Mouse (Mus musculus) inflammation-experienced regulatory T-cells, adult 6 months (primary cell): ENCODE data around the gene Tceanc2. TPM values are rescaled to one million over a fixed set of nuclear protein-coding genes. Genes with fewer than 3 reads are reported as not detected.

ENCODE experiments used
- polyA plus RNA-seq, 3 experiments: library from polyadenylated mRNA; unstranded; fragments of 100-300 nt; shearing (Covaris generic); gene quantifications; one replicate each; pipeline ENCODE4 v1.2.1; 2017

Gene Tceanc2
- polyA plus RNA-seq, 3 experiments from 2014 or later: 13.6 to 25.2 (median 13.7) TPM

Other genes with a start within 250 kb of the Tceanc2 start
- gene Mrpl37, start 112.2 kb downstream of the Tceanc2 start, polyA plus RNA-seq: 10 to 100 TPM; 38.2 to 53.0 (median 44.6) TPM
- 10 to 100 TPM in 1 of 3 experiments, 1 to 10 TPM in 2; 5.4 to 10.4 (median 7.5) TPM for gene Cyb5rl, start 112.1 kb downstream of the Tceanc2 start, polyA plus RNA-seq
- gene Cdcp2, start 82.2 kb downstream of the Tceanc2 start, polyA plus RNA-seq: not detected
- gene Tmem59, start 717 bp downstream of the Tceanc2 start, polyA plus RNA-seq: 100 to 1,000 TPM; 391 to 444 (median 391) TPM
- gene Ldlrad1, start 30.1 kb upstream of the Tceanc2 start, polyA plus RNA-seq: under 1 TPM in 1 of 3 experiments, not detected in 2; 0.57 TPM
- 10 to 100 TPM; 18.8 to 25.8 (median 24.0) TPM for gene Lrrc42, start 74.4 kb upstream of the Tceanc2 start, polyA plus RNA-seq
- 10 to 100 TPM; 25.5 to 30.0 (median 25.5) TPM for gene Hspb11, start 74.5 kb upstream of the Tceanc2 start, polyA plus RNA-seq
- not detected for gene Dio1, start 128.1 kb upstream of the Tceanc2 start, polyA plus RNA-seq
- 100 to 1,000 TPM in 2 of 3 experiments, 10 to 100 TPM in 1; 84.1 to 102 (median 101) TPM for gene Yipf1, start 135.2 kb upstream of the Tceanc2 start, polyA plus RNA-seq
- gene Ndc1, start 188.7 kb upstream of the Tceanc2 start, polyA plus RNA-seq: 10 to 100 TPM in 1 of 3 experiments, 1 to 10 TPM in 2; 3.7 to 10.5 (median 4.3) TPM